Mouse (Mus musculus): ENCODE measurements around the gene Fitm2. TPM values are rescaled to one million over a fixed set of nuclear protein-coding genes. Genes with fewer than 3 reads are reported as not detected.
A peak's percentile ranks its signal among the peaks of the same experiment; 100 is the strongest.

The Fitm2 gene
- polyA plus RNA-seq (2015; fragmentation: Nextera tagmentation; extraction: Ambion mirVana): 12.1 and 12.7 TPM in 2 replicates

DNA sequence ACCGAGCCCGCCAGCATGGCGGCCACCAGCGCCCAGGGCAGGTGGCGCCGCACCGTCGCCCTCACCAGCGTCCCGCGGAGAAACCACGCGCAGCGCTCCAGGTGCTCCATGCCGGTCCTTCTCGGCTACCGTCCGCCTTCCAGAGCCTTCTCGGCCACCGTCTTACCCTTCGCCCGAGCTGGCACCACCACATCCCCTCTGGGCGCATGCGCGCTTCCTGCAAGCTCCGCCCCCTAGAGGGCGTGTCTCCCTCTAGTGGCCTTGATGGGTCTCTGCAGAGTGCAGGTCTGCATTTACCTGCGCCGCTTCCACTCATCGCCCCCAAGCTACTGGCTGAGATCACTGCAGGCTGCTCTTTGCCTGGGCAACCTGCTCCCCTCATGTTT lies at the start of gene Fitm2:
TSS of gene Fitm2 (minus strand) at position 164 of the 386 bp plus-strand sequence.
- Histone ChIP-seq H3K4me3 (replicated peaks) (peak within 1 kb of the TSS; percentile 91), H3K4me2 (replicated peaks) (peak within 1 kb of the TSS; percentile 91), H3K4me1 (replicated peaks) (peaks cover 12% of the 10 kb centered on the region), H3K27ac (peak within 1 kb of the TSS; percentile 82), H3K9me3 (no peaks in the 10 kb centered on the region), H3K36me3 (peaks cover 24% of the 10 kb centered on the region), H3K9ac (replicated peaks) (peak within 1 kb of the TSS; percentile 88), H3K27me3 (no peaks in the 10 kb centered on the region)
- ATAC-seq: peak; percentile 97
- WGBS: under 1% methylated on average over 30 of the region's 30 CpGs

DNA sequence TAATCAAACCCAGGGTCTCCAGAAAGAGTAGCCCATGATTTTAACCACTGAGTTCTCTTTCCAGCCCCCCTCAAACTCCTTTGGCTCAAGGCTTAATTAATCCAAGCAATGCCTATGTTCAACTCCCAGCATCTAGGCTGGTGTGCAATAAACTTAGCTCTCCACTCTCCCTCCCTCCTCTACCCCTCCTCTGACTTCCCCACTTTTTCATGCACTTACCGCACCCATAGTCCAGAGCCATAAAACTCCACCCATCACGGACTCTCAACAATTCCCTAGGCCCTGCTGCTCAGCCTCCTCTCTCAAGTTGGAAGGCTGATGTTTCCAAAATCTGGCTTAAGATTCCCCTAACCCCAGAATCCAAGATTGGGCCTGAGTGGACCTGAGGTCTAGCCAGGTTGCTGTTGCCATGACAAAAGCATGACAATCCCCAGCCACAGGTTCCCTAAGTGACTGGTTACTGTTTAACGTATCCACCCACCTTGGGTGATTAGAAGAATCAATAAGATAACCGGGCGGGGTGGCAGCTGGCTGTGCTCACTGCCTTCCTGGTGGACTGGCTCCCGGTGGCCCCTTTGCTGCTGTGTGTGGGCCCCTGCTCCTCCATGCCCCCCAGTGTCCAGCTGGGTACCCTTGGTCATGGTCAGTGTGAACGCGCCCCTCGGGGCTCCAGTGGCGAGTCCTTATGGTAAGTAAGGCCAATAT lies 34.0 kb upstream of the Fitm2 start, which contains the start of gene Hnf4a:
TSS of gene Hnf4a (plus strand) at position 509 of the 705 bp plus-strand sequence.
- H3K4me2 ChIP-seq (replicated peaks): no peak within 1 kb of the TSS
- H3K4me3 ChIP-seq (replicated peaks): no peak within 1 kb of the TSS
- H3K9me3 ChIP-seq: no peaks in the 10 kb centered on the region
- no peaks in the 10 kb centered on the region for H3K36me3 ChIP-seq
- no peak within 1 kb of the TSS for H3K27ac ChIP-seq
- H3K9ac ChIP-seq (replicated peaks): no peak within 1 kb of the TSS
- no peak for ATAC-seq
- H3K27me3 ChIP-seq: no peaks in the 10 kb centered on the region
- WGBS: 89% methylated on average over 10 of the region's 10 CpGs
- no peaks in the 10 kb centered on the region for H3K4me1 ChIP-seq (replicated peaks)

DNA sequence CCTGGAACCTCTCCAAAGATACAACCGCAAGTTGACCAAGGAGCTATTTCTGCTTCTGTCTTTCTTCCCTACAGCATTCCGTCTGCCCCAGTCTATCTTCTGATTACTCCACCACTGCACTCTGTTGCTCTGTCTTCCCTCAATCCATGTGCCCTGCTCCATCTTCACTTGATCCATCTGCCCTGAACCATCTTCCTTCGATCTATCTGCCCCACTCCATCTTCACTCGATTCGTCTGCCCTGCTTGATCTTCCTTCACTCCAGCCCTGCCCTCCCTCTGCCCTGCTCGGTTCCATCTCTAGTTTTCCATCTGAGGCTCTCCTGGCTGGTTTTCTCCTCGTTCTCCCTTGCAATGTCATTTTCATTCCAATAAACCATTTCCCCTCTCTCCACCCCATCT lies 30.8 kb upstream of the Fitm2 start:
- Histone ChIP-seq H3K27ac (no peak overlapping the region), H3K4me1 (replicated peaks) (no peaks in the 10 kb centered on the region), H3K4me3 (replicated peaks) (no peak overlapping the region), H3K4me2 (replicated peaks) (no peak overlapping the region), H3K9ac (replicated peaks) (no peak overlapping the region), H3K9me3 (no peaks in the 10 kb centered on the region), H3K36me3 (no peaks in the 10 kb centered on the region), H3K27me3 (no peaks in the 10 kb centered on the region)
- 82% methylated on average over 7 of the region's 7 CpGs for WGBS
- ATAC-seq: no peak

DNA sequence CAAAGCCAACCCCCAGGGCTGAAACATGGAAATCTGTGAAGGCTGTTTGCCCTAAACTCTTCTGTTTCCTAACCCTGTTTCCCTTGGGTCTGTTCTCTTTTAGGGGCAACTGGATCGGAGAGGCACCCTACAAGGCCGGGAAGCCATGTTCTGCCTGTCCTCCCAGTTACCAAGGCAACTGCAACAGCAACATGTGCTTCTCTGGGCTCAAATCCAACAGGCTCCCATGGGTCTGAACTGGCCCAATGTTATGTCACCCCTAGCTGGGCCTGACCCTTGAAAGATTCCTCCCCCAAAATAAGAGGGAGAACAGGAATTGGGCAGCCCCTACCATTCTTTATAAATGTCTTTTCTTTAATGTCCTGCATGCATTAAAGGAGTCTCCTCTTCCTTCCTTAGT lies 29.8 kb upstream of the Fitm2 start:
- WGBS: 68% methylated on average over 2 of the region's 2 CpGs
- H3K27ac ChIP-seq: no peak overlapping the region
- no peak overlapping the region for H3K4me2 ChIP-seq (replicated peaks)
- no peak for ATAC-seq
- H3K4me1 ChIP-seq (replicated peaks): no peaks in the 10 kb centered on the region
- H3K27me3 ChIP-seq: no peaks in the 10 kb centered on the region
- H3K36me3 ChIP-seq: no peaks in the 10 kb centered on the region
- H3K9me3 ChIP-seq: no peaks in the 10 kb centered on the region
- no peak overlapping the region for H3K9ac ChIP-seq (replicated peaks)
- H3K4me3 ChIP-seq (replicated peaks): no peak overlapping the region

DNA sequence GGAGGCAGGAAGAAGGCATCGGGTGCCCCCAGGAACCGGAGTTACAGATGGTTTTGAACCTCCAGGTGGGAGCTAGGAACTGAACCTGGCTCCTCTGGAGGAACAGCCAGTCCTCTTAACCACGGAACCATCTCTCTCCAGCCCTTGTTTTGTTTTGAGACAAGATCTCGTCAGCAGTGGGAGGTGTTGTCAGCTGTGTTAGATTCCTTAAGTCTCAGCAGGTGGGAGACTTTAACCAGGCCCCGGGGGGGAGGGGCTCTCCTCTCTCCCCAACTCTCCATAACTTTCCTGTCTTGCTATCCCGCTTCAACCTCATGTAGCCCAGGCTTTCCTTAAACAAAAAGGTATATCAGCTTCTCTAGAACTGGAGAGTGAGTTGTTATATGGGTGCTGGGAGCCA lies 22.0 kb upstream of the Fitm2 start:
- H3K4me2 ChIP-seq (replicated peaks): no peak overlapping the region
- H3K4me1 ChIP-seq (replicated peaks): peaks cover 10% of the 10 kb centered on the region; the same call in 1 of the 2 replicates
- no peaks in the 10 kb centered on the region for H3K9me3 ChIP-seq
- H3K27me3 ChIP-seq: no peaks in the 10 kb centered on the region
- H3K9ac ChIP-seq (replicated peaks): no peak overlapping the region
- ATAC-seq: no peak
- 40% methylated on average over 6 of the region's 6 CpGs for WGBS
- no peak overlapping the region for H3K27ac ChIP-seq
- no peaks in the 10 kb centered on the region for H3K36me3 ChIP-seq
- no peak overlapping the region for H3K4me3 ChIP-seq (replicated peaks)

- no peak for ATAC-seq
- Histone ChIP-seq H3K27ac (no peak overlapping the region), H3K36me3 (no peaks in the 10 kb centered on the region), H3K4me3 (replicated peaks) (no peak overlapping the region), H3K4me2 (replicated peaks) (no peak overlapping the region), H3K9ac (replicated peaks) (no peak overlapping the region), H3K27me3 (no peaks in the 10 kb centered on the region), H3K4me1 (replicated peaks) (peaks cover 10% of the 10 kb centered on the region; the same call in 1 of the 2 replicates), H3K9me3 (no peaks in the 10 kb centered on the region)
- WGBS: 51% methylated on average over 5 of the region's 5 CpGs
Measured at GRCm38 (mm10) chr2:163493976-163494375, 21.5 kb upstream of the Fitm2 start.

DNA sequence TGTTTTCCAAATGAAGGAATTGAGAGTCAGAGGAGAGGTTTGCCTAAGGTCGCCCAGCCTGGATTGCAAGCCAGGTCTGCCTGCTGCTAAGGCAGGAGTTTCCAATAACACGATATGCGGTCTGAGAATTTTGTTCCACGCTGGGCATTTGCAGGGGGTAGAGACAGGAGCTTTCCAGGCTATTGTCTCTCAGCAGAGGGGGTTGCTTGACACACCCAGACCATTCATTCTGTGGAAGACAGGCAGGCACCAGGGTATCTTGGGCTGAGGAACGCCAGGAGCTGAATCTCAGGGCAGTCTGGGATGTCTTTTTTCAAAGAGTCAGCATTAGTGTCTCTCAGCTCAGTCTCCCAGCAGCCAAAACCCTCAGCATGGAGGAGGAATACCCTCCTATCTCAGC lies 20.6 kb upstream of the Fitm2 start:
- no peak overlapping the region for H3K27ac ChIP-seq
- 12% methylated on average over 5 of the region's 5 CpGs for WGBS
- no peaks in the 10 kb centered on the region for H3K9me3 ChIP-seq
- no peak overlapping the region for H3K9ac ChIP-seq (replicated peaks)
- H3K4me2 ChIP-seq (replicated peaks): no peak overlapping the region
- H3K36me3 ChIP-seq: no peaks in the 10 kb centered on the region
- peaks cover 10% of the 10 kb centered on the region; the same call in 1 of the 2 replicates for H3K4me1 ChIP-seq (replicated peaks)
- no peak for ATAC-seq
- no peak overlapping the region for H3K4me3 ChIP-seq (replicated peaks)
- H3K27me3 ChIP-seq: no peaks in the 10 kb centered on the region

- ATAC-seq: no peak
- H3K4me3 ChIP-seq (replicated peaks): no peak within 1 kb of the TSS
- WGBS: 84% methylated on average over 5 of the region's 5 CpGs
- H3K9me3 ChIP-seq: no peaks in the 10 kb centered on the region
- H3K9ac ChIP-seq (replicated peaks): no peak within 1 kb of the TSS
- H3K36me3 ChIP-seq: no peaks in the 10 kb centered on the region
- H3K27ac ChIP-seq: no peak within 1 kb of the TSS
- no peaks in the 10 kb centered on the region for H3K27me3 ChIP-seq
- peaks cover 10% of the 10 kb centered on the region; the same call in 1 of the 2 replicates for H3K4me1 ChIP-seq (replicated peaks)
- no peak within 1 kb of the TSS for H3K4me2 ChIP-seq (replicated peaks)
Measured at GRCm38 (mm10) chr2:163492018-163492417, 19.6 kb upstream of the Fitm2 start, which contains the start of gene R3hdml. R3hdml (plus strand) TSS chr2:163492318.

DNA sequence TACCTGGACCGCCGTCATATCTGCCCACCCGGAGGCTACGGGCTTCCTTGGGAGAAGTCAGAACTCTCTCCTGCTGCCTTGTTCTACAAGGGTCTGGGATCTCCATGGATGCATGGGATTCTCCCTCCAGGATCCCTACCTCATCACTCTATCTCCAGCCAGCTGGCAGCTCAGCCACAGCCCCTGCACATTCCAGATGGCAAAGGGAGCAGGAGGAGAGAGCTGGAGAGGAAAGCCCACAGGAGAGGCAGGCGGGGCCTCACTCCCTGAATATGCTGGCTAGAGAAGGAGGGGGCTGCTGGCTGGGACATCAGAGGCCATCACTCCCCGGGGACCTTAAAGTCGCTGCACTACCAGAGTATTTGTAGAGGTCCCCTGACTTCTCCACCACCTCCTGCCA lies 18.9 kb upstream of the Fitm2 start:
- H3K9me3 ChIP-seq: no peaks in the 10 kb centered on the region
- 69% methylated on average over 7 of the region's 7 CpGs for WGBS
- 0 out of 2 replicates have a peak, but pooled peaks have one; percentile 45 for ATAC-seq

GRCm38 (mm10) chr2:163490656-163491055 lies 18.2 kb upstream of the Fitm2 start:
- Histone ChIP-seq H3K27ac (no peak overlapping the region), H3K4me1 (replicated peaks) (peaks cover 10% of the 10 kb centered on the region; the same call in 1 of the 2 replicates), H3K9ac (replicated peaks) (no peak overlapping the region), H3K27me3 (no peaks in the 10 kb centered on the region), H3K4me2 (replicated peaks) (no peak overlapping the region), H3K36me3 (no peaks in the 10 kb centered on the region), H3K9me3 (no peaks in the 10 kb centered on the region), H3K4me3 (replicated peaks) (no peak overlapping the region)
- ATAC-seq: no peak
- WGBS: 92% methylated on average over 17 of the region's 17 CpGs

More for the DNA sequence above, 18.9 kb upstream of the Fitm2 start:
- Histone ChIP-seq H3K4me3 (replicated peaks) (no peak overlapping the region), H3K9ac (replicated peaks) (no peak overlapping the region), H3K4me2 (replicated peaks) (no peak overlapping the region), H3K27ac (no peak overlapping the region), H3K4me1 (replicated peaks) (peaks cover 10% of the 10 kb centered on the region; the same call in 1 of the 2 replicates), H3K27me3 (no peaks in the 10 kb centered on the region), H3K36me3 (no peaks in the 10 kb centered on the region)

DNA sequence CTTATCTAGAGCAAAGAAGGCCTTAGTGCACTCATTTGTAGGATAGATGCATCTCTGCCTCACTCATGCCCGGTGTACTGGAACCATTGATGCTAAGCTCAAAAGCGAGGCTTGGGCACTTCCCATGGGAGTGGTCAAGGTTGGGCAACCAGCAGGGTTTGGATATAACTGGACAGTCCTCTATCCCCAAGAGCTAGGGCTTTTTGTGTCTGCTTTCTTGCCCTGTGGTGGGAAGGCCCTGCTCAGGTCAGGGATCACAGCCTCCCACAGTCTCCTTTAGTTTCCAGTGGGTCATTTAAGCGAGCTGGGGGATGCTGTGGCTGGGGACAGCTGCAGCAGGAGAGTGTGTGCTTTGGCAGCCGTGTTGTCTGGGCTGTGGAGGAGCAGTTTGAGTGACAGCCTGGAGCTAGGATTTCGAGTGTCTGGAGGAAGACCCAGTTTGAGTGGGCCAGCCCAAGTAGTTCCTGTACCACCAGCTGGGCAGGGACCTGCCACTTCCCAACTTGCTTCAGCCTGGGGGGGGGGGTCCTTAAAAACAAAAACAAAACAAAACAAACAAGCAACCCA lies 17.4 kb upstream of the Fitm2 start:
- H3K27ac ChIP-seq: no peak overlapping the region

GRCm38 (mm10) chr2:163487360-163487759 lies 14.9 kb upstream of the Fitm2 start:
- Histone ChIP-seq H3K36me3 (no peaks in the 10 kb centered on the region), H3K27me3 (0 out of 2 replicates have a peak, but pooled peaks cover 2% of the 10 kb centered on the region), H3K4me1 (replicated peaks) (0 out of 2 replicates have a peak, but pooled peaks cover 3% of the 10 kb centered on the region), H3K9me3 (no peaks in the 10 kb centered on the region), H3K9ac (replicated peaks) (no peak overlapping the region), H3K4me2 (replicated peaks) (no peak overlapping the region), H3K27ac (no peak overlapping the region), H3K4me3 (replicated peaks) (no peak overlapping the region)
- ATAC-seq: no peak
- 88% methylated on average over 3 of the region's 3 CpGs for WGBS

More for the DNA sequence above, 17.4 kb upstream of the Fitm2 start:
- Histone ChIP-seq H3K4me1 (replicated peaks) (peaks cover 10% of the 10 kb centered on the region; the same call in 1 of the 2 replicates), H3K27me3 (no peaks in the 10 kb centered on the region), H3K4me3 (replicated peaks) (no peak overlapping the region), H3K4me2 (replicated peaks) (no peak overlapping the region), H3K9me3 (no peaks in the 10 kb centered on the region), H3K36me3 (no peaks in the 10 kb centered on the region), H3K9ac (replicated peaks) (no peak overlapping the region)
- WGBS: 62% methylated on average over 5 of the region's 5 CpGs
- ATAC-seq: no peak

Measured in midbrain, embryonic 13.5 days (tissue).